Mouse (Mus musculus) liver, adult 2 months (tissue): Measurements from ENCODE around the gene Itm2c. TPM values are rescaled to one million over a fixed set of nuclear protein-coding genes. Genes with fewer than 3 reads are reported as not detected.

Experiments
- DNase-seq: peaks from one replicate; pipeline ENCODE4 v3.0.0-alpha.2; 2011; ENCODE audit warnings: low read depth, low spot score; ENCODE audit errors: extremely low read depth
- H3K27ac ChIP-seq: fragments of 200-500 bp; replicated peaks from 2 replicates; pipeline ENCODE4 v1.5.1; 2012; ENCODE audit warnings: low read depth, mild to moderate bottlenecking, control low read depth, inconsistent platforms, low read length; ENCODE audit not compliant: insufficient read depth
- H3K27me3 ChIP-seq: fragments of 200-500 bp; 2 replicates; pipeline ENCODE4 v1.6.1; 2012; ENCODE audit warnings: mild to moderate bottlenecking, moderate library complexity, low read length, inconsistent platforms; ENCODE audit not compliant: control insufficient read depth, insufficient read depth
- H3K36me3 ChIP-seq: fragments of 200-500 bp; 2 replicates; pipeline ENCODE4 v1.6.1; 2012; ENCODE audit warnings: low read length, inconsistent platforms; ENCODE audit not compliant: control insufficient read depth, insufficient read depth
- H3K4me1 ChIP-seq: fragments of 200-500 bp; 2 replicates; pipeline ENCODE4 v1.6.1; 2011; ENCODE audit warnings: low read length; ENCODE audit not compliant: control insufficient read depth, insufficient read depth
- H3K4me3 ChIP-seq: fragments of 200-500 bp; 2 replicates; pipeline ENCODE4 v1.5.1; 2011; ENCODE audit warnings: low read depth, mild to moderate bottlenecking, control low read depth, low read length, moderate library complexity; ENCODE audit not compliant: insufficient read depth
- H3K79me2 ChIP-seq: fragments of 200-500 bp; 2 replicates; pipeline ENCODE4 v1.6.1; 2012; ENCODE audit warnings: inconsistent platforms, mild to moderate bottlenecking, low read length, moderate library complexity; ENCODE audit not compliant: control insufficient read depth, insufficient read depth
- H3K9ac ChIP-seq: fragments of 200-500 bp; 2 replicates; pipeline ENCODE4 v1.6.1; 2012; ENCODE audit warnings: low read depth, mild to moderate bottlenecking, control low read depth, inconsistent platforms, low read length
- CTCF ChIP-seq: fragments of 200-500 bp; IDR thresholded peaks from 2 replicates; pipeline ENCODE4 v1.5.1; 2011; ENCODE audit warnings: low read depth, low read length, control low read depth
- POLR2A ChIP-seq: fragments of 200-500 bp; IDR thresholded peaks from 2 replicates; pipeline ENCODE4 v1.6.1; 2011; ENCODE audit warnings: low read length, control low read depth; ENCODE audit not compliant: insufficient read depth; ENCODE audit errors: extremely low read depth
- WGBS: fragments of 180-500 bp; shearing (Covaris S2); methylation state at CpG from one replicate; pipeline ENCODE4 v1.1.7; 2018; 5-methylcytosine and 5-hydroxymethylcytosine counted together
- polyA plus RNA-seq: library from polyadenylated mRNA; depleted of rRNA; stranded (reverse); fragments of >200 nt; gene quantifications from 2 replicates; pipeline ENCODE4 v1.2.3, GENCODE M21; 2012
- total RNA-seq: library from RNA; depleted of rRNA; stranded (reverse); fragments of >200 nt; gene quantifications from 2 replicates; pipeline ENCODE4 v1.2.3, GENCODE M21; 2014

The Itm2c gene
- total and polyA plus RNA-seq, 2 experiments = 39.1 to 60.1 TPM

DNA sequence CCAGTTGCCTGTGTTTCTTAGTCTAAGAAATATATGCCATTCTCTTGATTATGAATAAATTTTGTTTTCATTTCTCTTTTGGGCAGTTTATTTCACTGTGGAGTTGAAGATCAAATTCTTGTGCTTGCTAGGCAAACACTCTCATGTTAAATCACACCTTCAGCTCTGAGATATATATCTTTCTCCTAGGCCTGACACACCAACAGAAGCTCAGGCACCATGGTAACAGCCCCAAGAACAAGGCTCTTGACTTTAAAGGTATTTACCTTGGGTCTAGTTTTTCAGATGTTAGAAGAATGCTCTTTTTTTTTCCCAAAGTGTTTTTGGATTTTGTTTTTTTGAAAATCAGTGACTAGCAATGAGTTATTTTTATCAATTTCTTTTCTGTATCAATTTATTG, 21.8 kb downstream of the Itm2c start:
- DNase-seq = no peak
- no peak for TF ChIP-seq CTCF
- TF ChIP-seq POLR2A = no peak

DNA sequence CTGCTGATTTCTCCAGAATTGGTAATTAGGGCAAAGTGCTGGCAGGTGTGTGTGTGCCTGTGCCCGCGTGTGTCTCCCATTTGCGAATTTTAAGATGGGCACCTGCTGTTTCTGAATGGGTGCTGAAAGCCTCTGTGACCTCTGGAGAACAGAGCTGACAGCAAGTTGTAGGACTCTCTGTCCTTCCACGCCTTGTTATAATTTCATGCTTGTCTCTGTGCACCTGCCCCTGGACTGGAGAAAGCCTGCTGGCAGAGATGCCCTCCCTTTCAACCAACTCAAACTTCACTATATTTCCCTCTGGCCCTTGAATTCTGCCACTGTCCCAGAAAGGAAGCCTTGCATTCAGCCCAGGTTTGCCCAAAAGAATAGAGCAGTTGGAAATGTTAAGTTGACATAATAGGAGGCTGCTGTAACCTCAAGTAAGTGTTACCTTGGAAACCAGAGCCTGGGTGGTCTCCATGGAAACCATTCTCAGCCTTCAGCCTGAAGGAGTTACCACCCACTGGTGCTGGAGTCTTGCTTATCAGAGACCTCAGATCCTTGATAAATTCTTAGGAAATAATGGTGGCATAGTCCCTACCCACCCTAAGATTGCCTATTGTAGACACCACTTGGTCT, 22.9 kb downstream of the Itm2c start:
- H3K27me3 ChIP-seq = no peaks in the 10 kb centered on the region
- H3K27ac ChIP-seq = no peak overlapping the region
- no peaks in the 10 kb centered on the region for H3K4me1 ChIP-seq
- H3K4me3 ChIP-seq = no peak overlapping the region
- TF ChIP-seq POLR2A = no peak
- TF ChIP-seq CTCF = no peak
- WGBS = 88% methylated on average over 4 of the region's 4 CpGs
- H3K9ac ChIP-seq = no peak overlapping the region
- no peaks in the 10 kb centered on the region for H3K79me2 ChIP-seq
- no peak for DNase-seq
- H3K36me3 ChIP-seq = no peaks in the 10 kb centered on the region

More for the DNA sequence above, 21.8 kb downstream of the Itm2c start:
- Histone ChIP-seq H3K9ac (no peak overlapping the region), H3K36me3 (no peaks in the 10 kb centered on the region), H3K4me3 (no peak overlapping the region), H3K4me1 (no peaks in the 10 kb centered on the region), H3K27me3 (no peaks in the 10 kb centered on the region), H3K27ac (no peak overlapping the region), H3K79me2 (no peaks in the 10 kb centered on the region)

DNA sequence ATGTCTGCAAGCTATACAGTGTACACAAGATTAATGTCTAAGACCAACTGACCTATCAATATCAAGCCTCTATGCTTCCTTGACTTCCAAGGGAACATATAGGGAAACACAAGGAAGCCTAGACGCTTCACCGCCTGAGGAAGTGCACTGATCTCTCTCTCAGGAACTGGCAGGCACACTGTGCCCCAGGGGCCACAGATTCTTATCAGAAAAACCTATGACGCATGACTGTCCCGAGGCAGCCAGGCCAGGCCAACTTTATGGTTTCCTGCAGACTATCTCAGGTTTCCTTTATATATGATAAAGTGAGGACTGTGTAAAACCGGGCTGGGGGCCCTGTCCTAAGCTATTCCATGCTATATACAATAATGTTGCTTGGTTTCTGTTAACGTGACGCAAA, 25.5 kb downstream of the Itm2c start:
- TF ChIP-seq CTCF (no peak), POLR2A (no peak)
- no peaks in the 10 kb centered on the region for H3K79me2 ChIP-seq
- WGBS = 80% methylated on average over 7 of the region's 7 CpGs
- H3K4me3 ChIP-seq = no peak overlapping the region
- no peak for DNase-seq
- no peaks in the 10 kb centered on the region for H3K36me3 ChIP-seq
- H3K27me3 ChIP-seq = no peaks in the 10 kb centered on the region
- H3K4me1 ChIP-seq = peaks cover 4% of the 10 kb centered on the region; the same call in 1 of the 2 replicates
- no peak overlapping the region for H3K9ac ChIP-seq
- H3K27ac ChIP-seq = no peak overlapping the region

DNA sequence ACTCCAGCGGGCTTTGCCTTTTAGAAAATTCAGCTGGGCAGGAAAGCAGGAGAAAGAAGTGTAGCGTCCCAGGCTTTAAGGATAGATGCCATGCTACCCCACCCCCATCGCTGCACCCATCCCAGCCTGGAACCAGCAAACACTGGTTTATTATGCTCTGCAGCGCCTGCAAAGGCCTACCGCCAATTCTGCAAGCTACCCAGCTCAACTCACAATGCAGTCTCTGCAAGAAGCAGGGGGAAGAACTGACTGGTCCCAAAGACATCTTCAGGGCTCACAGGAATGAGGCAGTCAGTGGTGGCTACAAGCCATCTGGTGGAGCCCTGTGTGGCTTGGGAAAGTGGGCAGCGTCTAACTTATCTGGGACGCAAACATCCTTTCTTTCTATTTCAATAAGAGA, 27.6 kb downstream of the Itm2c start:
- H3K4me3 ChIP-seq = no peak overlapping the region
- TF ChIP-seq CTCF (no peak), POLR2A (no peak)
- no peak overlapping the region for H3K27ac ChIP-seq
- H3K4me1 ChIP-seq = peaks cover 4% of the 10 kb centered on the region; the same call in 1 of the 2 replicates
- WGBS = 85% methylated on average over 7 of the region's 7 CpGs
- H3K27me3 ChIP-seq = no peaks in the 10 kb centered on the region
- no peaks in the 10 kb centered on the region for H3K79me2 ChIP-seq
- no peak overlapping the region for H3K9ac ChIP-seq
- no peak for DNase-seq
- H3K36me3 ChIP-seq = no peaks in the 10 kb centered on the region

DNA sequence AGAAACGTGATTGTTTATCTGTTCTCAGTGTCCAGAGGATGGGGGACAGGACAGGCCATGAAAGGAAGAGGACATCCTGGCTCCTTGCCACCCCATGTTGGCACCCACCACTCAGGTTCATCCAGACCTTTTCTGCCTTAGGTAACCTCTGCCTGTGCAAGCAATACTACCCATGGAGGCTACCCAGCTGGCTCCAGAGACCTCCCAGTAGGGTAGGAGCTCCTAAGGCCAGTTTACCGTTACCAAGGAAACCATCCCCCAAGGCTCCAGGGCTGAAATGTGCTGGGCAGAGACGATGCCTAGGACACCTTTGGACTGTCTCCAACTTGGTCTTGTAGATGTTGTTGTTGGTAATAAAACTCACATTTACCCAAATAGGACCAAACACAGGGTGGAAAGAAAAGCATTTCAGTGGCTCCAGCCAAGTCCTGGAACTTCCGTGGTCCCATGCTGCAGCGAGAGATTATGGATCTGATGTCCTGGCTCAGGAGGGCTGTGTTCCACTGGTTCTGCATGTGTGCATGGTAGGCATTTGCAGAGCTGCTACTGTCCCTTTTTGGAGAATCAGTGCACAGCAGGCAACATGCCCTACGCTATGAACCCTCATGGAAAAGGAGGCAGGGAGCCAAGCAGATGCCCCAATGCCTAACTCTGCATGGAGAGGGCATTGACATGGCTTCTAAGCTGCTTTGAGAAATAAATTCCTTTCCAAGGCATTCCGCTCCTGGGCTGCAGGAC, 28.2 kb downstream of the Itm2c start:
- TF ChIP-seq POLR2A = no peak
- TF ChIP-seq CTCF = no peak
- no peak overlapping the region for H3K27ac ChIP-seq
- H3K4me3 ChIP-seq = no peak overlapping the region
- WGBS = 30% methylated on average over 7 of the region's 7 CpGs
- no peaks in the 10 kb centered on the region for H3K79me2 ChIP-seq
- H3K4me1 ChIP-seq = peaks cover 4% of the 10 kb centered on the region; the same call in 1 of the 2 replicates
- H3K27me3 ChIP-seq = no peaks in the 10 kb centered on the region
- no peak overlapping the region for H3K9ac ChIP-seq
- no peaks in the 10 kb centered on the region for H3K36me3 ChIP-seq
- DNase-seq = no peak

DNA sequence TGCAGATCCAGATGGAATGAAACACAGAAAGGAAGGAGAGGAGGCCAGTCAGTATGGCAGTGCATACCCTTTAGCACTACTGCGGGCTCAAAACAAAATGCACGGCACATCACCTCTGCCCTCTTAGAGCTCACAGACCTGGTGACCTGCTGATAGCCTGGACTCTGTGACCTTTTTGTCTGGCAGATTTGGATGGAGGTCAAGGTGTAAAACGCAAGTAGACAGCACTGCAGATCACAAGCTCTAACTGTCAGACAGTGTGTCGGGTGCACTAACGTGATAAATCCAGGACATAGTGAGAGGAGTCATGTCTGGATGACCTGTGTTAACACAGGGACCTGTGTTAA, 28.8 kb downstream of the Itm2c start:
- peaks cover 4% of the 10 kb centered on the region; the same call in 1 of the 2 replicates for H3K4me1 ChIP-seq
- WGBS = 17% methylated on average over 5 of the region's 5 CpGs
- peak; percentile 85 for DNase-seq
- H3K27me3 ChIP-seq = no peaks in the 10 kb centered on the region
- no peak overlapping the region for H3K27ac ChIP-seq
- TF ChIP-seq POLR2A (no peak), CTCF (no peak)
- no peak overlapping the region for H3K4me3 ChIP-seq
- no peaks in the 10 kb centered on the region for H3K79me2 ChIP-seq
- no peak overlapping the region for H3K9ac ChIP-seq
- H3K36me3 ChIP-seq = no peaks in the 10 kb centered on the region
